Mouse (Mus musculus) erythroblast, adult 5-6 weeks (primary cell): Measurements from ENCODE around the gene Brca1. TPM values are rescaled to one million over a fixed set of nuclear protein-coding genes. Genes with fewer than 3 reads are reported as not detected.
A peak's percentile ranks its signal among the peaks of the same experiment; 100 is the strongest.
"Not testable (repeated sequence)": the region's sequence is repeated elsewhere in the genome, so short reads cannot be mapped to it uniquely, and the experiment has no call there.

Experiments used
- ATAC-seq: replicated peaks from 2 replicates; pipeline ENCODE4 v1.8.0; 2016; ENCODE audit warnings: moderate number of reproducible peaks, mild to moderate bottlenecking, moderate TSS enrichment, inconsistent platforms; ENCODE audit not compliant: poor library complexity, low FRiP score, severe bottlenecking
- total RNA-seq, 2 experiments: library from RNA; stranded (forward) in 1 of 2; stranded (reverse) in 1 of 2; fragments of 150-400 nt in 1 of 2; fragments of 200-764, 138-1000 nt in 1 of 2; gene quantifications; 2 replicates each; pipeline versions ENCODE4 v1.2.3 to v1.2.4; 2015 to 2017; ENCODE audit warnings: low replicate concordance in 2 of 2

Brca1 gene
- total RNA-seq, 2 experiments from 2014 or later = 26.3 to 52.9 TPM

DNA sequence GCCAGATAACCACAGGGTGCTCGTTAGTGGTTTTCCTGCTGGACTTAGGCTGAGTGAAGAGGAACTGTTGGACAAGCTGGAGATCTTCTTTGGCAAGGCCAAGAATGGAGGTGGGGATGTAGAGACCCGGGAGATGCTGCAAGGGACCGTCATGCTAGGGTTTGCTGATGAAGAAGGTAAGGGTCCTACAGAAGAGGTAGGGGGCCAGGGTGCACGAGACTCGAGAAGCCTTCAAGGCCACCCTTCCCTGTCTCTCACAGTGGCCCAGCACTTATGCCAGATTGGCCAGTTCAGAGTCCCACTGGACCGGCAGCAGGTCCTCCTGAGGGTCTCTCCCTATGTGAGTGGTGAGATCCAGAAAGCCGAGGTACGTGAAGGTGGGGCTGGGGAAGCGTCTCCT lies 94.1 kb downstream of the Brca1 start:
- no peak for ATAC-seq

DNA sequence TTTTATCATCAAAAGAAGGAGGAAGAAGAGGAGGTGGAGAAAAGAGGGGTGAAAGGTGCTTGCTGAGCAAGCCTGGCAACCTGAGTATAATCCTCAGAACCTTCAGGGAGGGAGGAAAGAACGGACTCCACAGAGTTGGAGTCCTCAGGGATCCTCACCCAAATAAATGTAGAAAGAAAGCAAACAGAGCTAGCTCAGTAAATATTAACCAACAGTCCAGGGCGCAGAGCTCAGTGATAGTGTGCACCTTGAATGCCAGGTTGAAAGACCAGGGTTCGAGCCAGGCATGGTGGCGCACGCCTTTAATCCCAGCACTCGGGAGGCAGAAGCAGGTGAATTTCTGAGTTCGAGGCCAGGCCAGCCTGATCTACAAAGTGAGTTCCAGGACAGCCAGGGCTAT lies 96.1 kb downstream of the Brca1 start:
- no peak for ATAC-seq

GRCm38 (mm10) chr11:101454702-101455101 lies 97.1 kb downstream of the Brca1 start:
- no peak for ATAC-seq

- ATAC-seq = no peak
These were observed 99.5 kb downstream of the Brca1 start for GRCm38 (mm10) chr11:101452093-101452774.

GRCm38 (mm10) chr11:101451536-101451935 lies 100.2 kb downstream of the Brca1 start:
- ATAC-seq = no peak

DNA sequence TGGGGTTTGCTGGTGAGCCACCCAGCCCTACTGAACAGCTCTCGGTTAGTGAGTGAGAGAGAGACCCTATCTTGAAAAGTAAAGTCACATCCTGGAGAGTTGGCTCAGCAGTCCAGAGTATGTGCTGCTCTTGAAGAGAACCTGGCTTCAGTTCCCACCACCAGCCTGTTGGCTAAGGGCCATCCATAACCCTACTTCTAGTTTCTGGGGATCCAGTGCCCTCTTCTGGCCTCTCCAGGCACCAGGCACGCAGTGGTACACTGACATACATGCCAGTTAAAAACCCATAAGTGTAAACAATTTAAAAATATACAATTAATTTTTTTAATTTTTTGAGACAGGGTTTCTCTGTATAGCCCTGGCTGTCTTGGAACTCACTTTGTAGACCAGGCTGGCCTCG lies 101.4 kb downstream of the Brca1 start:
- ATAC-seq = 0 out of 2 replicates have a peak, but pooled peaks have one; percentile 36

DNA sequence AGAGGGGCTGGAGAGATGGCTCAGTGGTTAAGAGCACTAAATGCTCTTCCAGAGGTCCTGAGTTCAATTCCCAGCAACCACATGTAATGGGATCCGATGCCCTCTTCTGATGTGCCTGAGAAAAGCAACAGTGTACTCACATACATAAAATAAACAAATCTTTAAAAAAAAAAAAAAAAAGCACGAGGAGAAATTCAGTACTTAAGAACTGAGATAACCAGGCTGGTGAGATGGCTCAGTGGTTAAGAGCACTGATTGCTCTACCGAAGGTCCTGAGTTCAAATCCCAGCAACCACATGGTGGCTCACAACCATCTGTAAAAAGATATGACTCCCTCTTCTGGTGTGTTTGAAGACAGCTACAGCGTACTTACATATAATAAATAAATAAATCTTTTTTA lies 102.2 kb downstream of the Brca1 start:
- ATAC-seq = not testable (repeated sequence)

DNA sequence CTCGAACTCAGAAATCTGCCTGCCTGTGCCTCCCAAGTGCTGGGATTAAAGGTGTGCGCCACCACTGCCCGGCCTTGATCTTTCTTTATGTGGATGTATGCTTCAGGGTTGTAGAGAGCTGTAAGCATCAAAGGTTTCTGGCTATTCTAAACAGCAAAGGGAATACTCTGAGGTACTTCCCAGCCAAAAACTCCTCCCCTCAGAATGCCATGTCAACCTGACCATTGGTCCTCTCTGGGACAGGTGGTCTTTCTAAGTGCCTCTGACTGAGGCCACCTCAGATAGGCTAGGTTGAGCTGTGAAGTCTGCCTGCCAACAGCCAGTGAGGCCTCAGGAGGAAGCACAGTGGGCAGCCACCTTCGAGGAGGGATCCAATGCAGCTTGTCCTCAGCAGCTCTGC lies 102.9 kb downstream of the Brca1 start:
- ATAC-seq = peak; percentile 77

GRCm38 (mm10) chr11:101448274-101448746 lies 103.4 kb downstream of the Brca1 start, which contains the start of gene Ifi35:
Gene Ifi35 (plus strand): TSS chr11:101448407.
- peak; percentile 95 for ATAC-seq

DNA sequence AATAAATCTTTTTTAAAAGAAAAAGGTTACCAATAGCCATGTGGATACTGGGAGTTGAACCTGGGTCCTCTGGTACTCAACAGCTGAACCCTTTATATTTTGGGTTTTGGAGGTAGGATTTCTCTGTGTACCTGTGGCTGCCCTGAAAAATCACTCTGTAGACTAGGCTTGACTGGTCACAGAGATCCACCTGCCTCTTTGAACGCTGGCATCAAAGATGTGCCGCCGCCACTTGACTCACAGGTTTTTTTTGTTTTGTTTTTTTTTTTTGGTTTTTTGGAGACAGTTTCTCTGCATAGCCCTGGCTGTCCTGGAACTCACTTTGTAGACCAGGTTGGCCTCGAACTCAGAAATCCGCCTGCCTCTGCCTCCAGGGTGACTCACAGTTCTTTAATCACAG lies 104.0 kb downstream of the Brca1 start:
- no peak for ATAC-seq

GRCm38 (mm10) chr11:101446860-101447259 lies 104.9 kb downstream of the Brca1 start:
- not testable (repeated sequence) for ATAC-seq

DNA sequence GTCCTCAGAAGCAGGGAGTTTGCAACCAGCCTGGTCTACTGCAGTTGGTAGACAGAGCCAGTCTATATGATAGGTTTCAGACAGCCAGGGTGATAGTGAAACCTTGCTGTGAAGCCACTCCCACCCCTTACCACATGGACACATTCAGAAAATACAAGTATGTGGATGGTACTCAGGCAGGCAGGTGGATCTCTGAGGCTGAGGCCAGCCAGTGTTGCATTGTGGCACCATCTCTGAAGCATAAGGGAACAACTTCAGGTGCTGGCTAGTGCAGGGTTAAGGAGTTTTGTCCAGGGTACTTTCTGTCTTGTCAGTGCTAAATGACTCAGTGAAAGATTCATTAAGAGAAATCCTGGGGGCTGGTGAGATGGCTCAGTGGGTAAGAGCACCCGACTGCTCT lies 105.4 kb downstream of the Brca1 start:
- no peak for ATAC-seq

GRCm38 (mm10) chr11:101442760-101443159 lies 109.0 kb downstream of the Brca1 start:
- ATAC-seq = peak; percentile 13; the same call in 1 of the 2 replicates

DNA sequence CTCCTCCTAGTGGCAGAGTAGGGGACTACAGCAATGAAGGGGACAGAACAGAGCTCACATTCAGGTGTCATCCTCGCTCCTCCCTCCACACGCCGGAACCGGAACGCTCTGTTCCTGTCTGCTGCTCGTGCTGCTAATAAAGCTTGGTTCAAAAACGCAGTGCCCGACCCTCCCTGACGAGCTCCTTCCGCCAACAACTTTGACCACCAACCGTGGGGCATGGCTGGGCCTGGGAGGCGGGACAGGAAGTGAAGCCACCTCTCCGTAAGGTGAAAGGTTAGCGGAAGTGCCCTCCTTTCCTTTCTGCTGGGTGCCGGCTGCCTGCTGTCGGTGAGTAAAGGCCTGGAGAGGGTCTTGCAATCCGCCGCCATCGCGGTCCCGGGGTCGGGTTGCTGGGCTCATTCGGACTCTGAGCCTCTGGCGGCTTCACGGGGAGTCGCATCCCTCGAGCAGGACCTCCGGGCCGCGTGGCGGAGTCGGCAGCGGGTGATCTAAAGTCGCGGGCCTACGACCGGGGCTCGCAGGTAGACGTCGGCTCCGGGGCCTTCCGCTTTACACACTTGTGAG lies 109.5 kb downstream of the Brca1 start, which contains the start of gene Rpl27:
Gene Rpl27, plus strand, starts transcription at position 172 of the 567 bp plus-strand sequence.
- peak; percentile 98 for ATAC-seq

DNA sequence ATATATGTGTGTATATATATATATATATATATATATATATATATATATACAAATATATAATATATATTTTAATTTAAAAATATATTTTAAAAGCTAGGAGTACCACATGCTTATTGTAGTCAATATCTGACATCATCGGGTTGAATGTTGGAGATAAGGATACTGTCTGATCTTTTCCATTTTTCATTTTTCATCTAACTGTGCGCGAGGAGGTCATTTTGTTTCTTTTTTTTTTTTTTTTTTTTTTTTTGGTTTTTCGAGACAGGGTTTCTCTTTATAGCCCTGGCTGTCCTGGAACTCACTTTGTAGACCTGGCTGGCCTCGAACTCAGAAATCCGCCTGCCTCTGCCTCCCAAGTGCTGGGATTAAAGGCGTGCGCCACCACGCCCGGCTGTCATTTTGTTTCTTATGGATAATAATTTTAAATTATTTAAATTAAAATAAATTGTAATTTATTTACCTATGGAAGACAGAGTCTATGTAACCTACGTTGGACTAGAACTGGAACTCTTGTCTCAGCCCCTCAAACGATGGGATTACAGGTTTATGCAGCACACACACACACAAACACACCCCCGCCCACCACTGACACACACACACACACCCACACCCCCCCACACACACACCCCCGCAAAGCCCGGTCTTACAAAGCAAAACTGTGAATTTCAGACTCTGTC lies 110.2 kb downstream of the Brca1 start:
- ATAC-seq = not testable (repeated sequence)

Other genes with a start within 250 kb of the Brca1 start
- gene Becn1, start 249.7 kb downstream of the Brca1 start, total RNA-seq (2015; ENCODE audit: low replicate concordance) = 98.0 and 105 TPM in 2 replicates
- 362 and 618 TPM in 2 replicates for gene Becn1, start 249.7 kb downstream of the Brca1 start, total RNA-seq (2017; ENCODE audit: low replicate concordance)
- gene Psme3, start 235.7 kb downstream of the Brca1 start, total RNA-seq (2015; ENCODE audit: low replicate concordance) = 797 and 835 TPM in 2 replicates
- 707 and 918 TPM in 2 replicates for gene Psme3, start 235.7 kb downstream of the Brca1 start, total RNA-seq (2017; ENCODE audit: low replicate concordance)
- 47.1 and 65.0 TPM in 2 replicates for gene Aoc2, start 226.9 kb downstream of the Brca1 start, total RNA-seq (2015; ENCODE audit: low replicate concordance)
- 44.1 and 45.0 TPM in 2 replicates for gene Aoc2, start 226.9 kb downstream of the Brca1 start, total RNA-seq (2017; ENCODE audit: low replicate concordance)
- 4.0 and 6.9 TPM in 2 replicates for gene Aoc3, start 221.3 kb downstream of the Brca1 start, total RNA-seq (2015; ENCODE audit: low replicate concordance)
- gene Aoc3, start 221.3 kb downstream of the Brca1 start, total RNA-seq (2017; ENCODE audit: low replicate concordance) = 2.9 and 6.6 TPM in 2 replicates
- not detected in 2 replicates for gene G6pc, start 184.4 kb downstream of the Brca1 start, total RNA-seq (2015; ENCODE audit: low replicate concordance)
- gene G6pc, start 184.4 kb downstream of the Brca1 start, total RNA-seq (2017; ENCODE audit: low replicate concordance) = 0.70 TPM in 1 of 2 replicates, not detected in the other
- gene Aarsd1, start 134.3 kb downstream of the Brca1 start, total RNA-seq (2015; ENCODE audit: low replicate concordance) = 2.9 and 5.2 TPM in 2 replicates
- gene Aarsd1, start 134.3 kb downstream of the Brca1 start, total RNA-seq (2017; ENCODE audit: low replicate concordance) = 4.6 and 17.4 TPM in 2 replicates
- gene Gm27029, start 127.2 kb downstream of the Brca1 start, total RNA-seq (2015; ENCODE audit: low replicate concordance) = not detected in 2 replicates
- not detected in 2 replicates for gene Gm27029, start 127.2 kb downstream of the Brca1 start, total RNA-seq (2017; ENCODE audit: low replicate concordance)
- 2.1 and 3.3 TPM in 2 replicates for gene Rundc1, start 126.9 kb downstream of the Brca1 start, total RNA-seq (2015; ENCODE audit: low replicate concordance)
- 0.56 and 2.7 TPM in 2 replicates for gene Rundc1, start 126.9 kb downstream of the Brca1 start, total RNA-seq (2017; ENCODE audit: low replicate concordance)
- 2.9 TPM in 1 of 2 replicates, not detected in the other for gene Ptges3l, start 126.6 kb downstream of the Brca1 start, total RNA-seq (2015; ENCODE audit: low replicate concordance)
- gene Ptges3l, start 126.6 kb downstream of the Brca1 start, total RNA-seq (2017; ENCODE audit: low replicate concordance) = not detected in 2 replicates
- 108 and 182 TPM in 2 replicates for gene Rpl27, start 109.7 kb downstream of the Brca1 start, total RNA-seq (2015; ENCODE audit: low replicate concordance)
- 176 and 239 TPM in 2 replicates for gene Rpl27, start 109.7 kb downstream of the Brca1 start, total RNA-seq (2017; ENCODE audit: low replicate concordance)
- gene Ifi35, start 103.5 kb downstream of the Brca1 start, total RNA-seq (2015; ENCODE audit: low replicate concordance) = 71.9 and 78.0 TPM in 2 replicates
- gene Ifi35, start 103.5 kb downstream of the Brca1 start, total RNA-seq (2017; ENCODE audit: low replicate concordance) = 62.4 and 81.0 TPM in 2 replicates
- not detected in 2 replicates for gene Rnd2, start 87.0 kb downstream of the Brca1 start, total RNA-seq (2015; ENCODE audit: low replicate concordance)
- 1.4 TPM in 1 of 2 replicates, not detected in the other for gene Rnd2, start 87.0 kb downstream of the Brca1 start, total RNA-seq (2017; ENCODE audit: low replicate concordance)
- 12.3 and 16.1 TPM in 2 replicates for gene Vat1, start 85.7 kb downstream of the Brca1 start, total RNA-seq (2015; ENCODE audit: low replicate concordance)
- gene Vat1, start 85.7 kb downstream of the Brca1 start, total RNA-seq (2017; ENCODE audit: low replicate concordance) = 6.7 and 8.1 TPM in 2 replicates
- gene Nbr1, start 194 bp upstream of the Brca1 start, total RNA-seq (2015; ENCODE audit: low replicate concordance) = 128 and 158 TPM in 2 replicates
- gene Nbr1, start 194 bp upstream of the Brca1 start, total RNA-seq (2017; ENCODE audit: low replicate concordance) = 218 and 300 TPM in 2 replicates
- 6.9 and 16.9 TPM in 2 replicates for gene Tmem106a, start 30.3 kb upstream of the Brca1 start, total RNA-seq (2015; ENCODE audit: low replicate concordance)
- 3.6 and 3.8 TPM in 2 replicates for gene Tmem106a, start 30.3 kb upstream of the Brca1 start, total RNA-seq (2017; ENCODE audit: low replicate concordance)
- not detected in 2 replicates for gene Gm11634, start 47.3 kb upstream of the Brca1 start, total RNA-seq (2015; ENCODE audit: low replicate concordance)
- not detected in 2 replicates for gene Gm11634, start 47.3 kb upstream of the Brca1 start, total RNA-seq (2017; ENCODE audit: low replicate concordance)
- 6.7 and 18.6 TPM in 2 replicates for gene Rdm1, start 75.2 kb upstream of the Brca1 start, total RNA-seq (2015; ENCODE audit: low replicate concordance)
- 4.6 and 6.2 TPM in 2 replicates for gene Rdm1, start 75.2 kb upstream of the Brca1 start, total RNA-seq (2017; ENCODE audit: low replicate concordance)
- gene Arl4d, start 113.6 kb upstream of the Brca1 start, total RNA-seq (2015; ENCODE audit: low replicate concordance) = not detected in 2 replicates
- 0.85 and 1.5 TPM in 2 replicates for gene Arl4d, start 113.6 kb upstream of the Brca1 start, total RNA-seq (2017; ENCODE audit: low replicate concordance)
- gene Dhx8, start 181.0 kb upstream of the Brca1 start, total RNA-seq (2015; ENCODE audit: low replicate concordance) = 32.0 and 32.9 TPM in 2 replicates
- gene Dhx8, start 181.0 kb upstream of the Brca1 start, total RNA-seq (2017; ENCODE audit: low replicate concordance) = 47.7 and 77.6 TPM in 2 replicates
- not detected in 2 replicates for gene Etv4, start 233.4 kb upstream of the Brca1 start, total RNA-seq (2015; ENCODE audit: low replicate concordance)
- not detected in 2 replicates for gene Etv4, start 233.4 kb upstream of the Brca1 start, total RNA-seq (2017; ENCODE audit: low replicate concordance)